Mouse (Mus musculus): ENCODE results near the gene Tenm3.

The Tenm3 gene

DNA sequence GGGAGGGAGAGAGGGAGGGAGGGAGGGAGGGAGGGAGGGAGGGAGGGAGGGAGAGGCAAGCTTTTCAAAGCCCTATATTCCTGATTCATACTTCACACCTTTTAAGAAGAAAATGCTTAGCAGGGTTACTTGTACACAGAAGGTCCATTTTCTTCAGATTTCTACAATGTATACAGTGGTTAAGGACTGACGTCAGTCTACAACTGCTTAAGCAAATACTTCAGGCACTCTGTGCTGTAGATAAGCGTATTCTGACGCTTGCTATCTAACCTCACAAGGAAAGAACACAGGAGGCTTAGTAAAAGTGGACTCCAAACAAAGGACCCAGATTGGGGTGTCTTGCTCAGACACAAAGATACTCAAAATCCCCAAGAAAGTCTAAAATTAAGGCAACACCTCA lies 34.6 kb downstream of the Tenm3 start:
- no peak for DNase-seq (ENCODE audit: low read depth)

GRCm38 (mm10) chr8:48803070-48803469 lies 40.7 kb downstream of the Tenm3 start:
- DNase-seq (ENCODE audit: low read depth) = no peak

DNA sequence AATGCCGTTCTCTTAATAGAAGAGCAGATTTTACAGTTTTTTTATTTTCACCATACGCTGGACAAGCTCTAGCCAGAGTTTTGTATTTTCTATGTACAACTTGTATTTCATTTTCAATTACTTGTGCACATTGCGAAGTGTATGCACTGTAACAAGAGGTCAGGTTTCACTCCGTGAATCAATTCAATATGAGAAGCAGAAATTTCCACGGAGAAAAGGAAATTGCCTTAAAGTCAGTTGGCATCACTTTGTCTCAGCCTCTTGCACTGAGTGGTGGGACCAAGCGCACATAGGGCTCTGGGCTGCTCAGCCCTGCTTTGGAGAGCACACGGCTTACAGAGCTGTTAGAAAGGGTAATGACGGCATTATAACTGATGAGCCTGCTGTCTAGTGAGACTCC lies 41.5 kb downstream of the Tenm3 start:
- no peak for DNase-seq (ENCODE audit: low read depth)

GRCm38 (mm10) chr8:48797955-48798359 lies 45.8 kb downstream of the Tenm3 start:
- no peak for DNase-seq (ENCODE audit: low read depth)

DNA sequence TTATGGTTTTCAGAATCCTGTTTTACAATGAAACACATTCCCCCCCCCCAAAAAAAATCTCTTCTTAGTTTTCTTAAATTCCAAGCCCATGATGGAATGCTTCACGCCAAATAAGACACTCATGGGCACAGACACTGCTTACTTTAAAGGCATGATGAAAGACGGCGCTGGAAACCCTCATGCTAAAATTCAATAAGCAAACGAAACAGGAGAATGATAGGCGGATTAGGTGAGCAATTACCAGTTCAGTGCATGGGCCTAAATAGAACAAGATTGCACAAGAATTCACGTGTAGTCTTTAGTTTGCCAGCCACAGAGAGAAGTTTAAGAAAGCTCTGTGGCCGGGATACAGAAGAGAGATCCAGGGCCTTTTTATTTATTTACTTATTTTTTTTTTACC lies 49.5 kb downstream of the Tenm3 start:
- DNase-seq (ENCODE audit: low read depth) = no peak

DNA sequence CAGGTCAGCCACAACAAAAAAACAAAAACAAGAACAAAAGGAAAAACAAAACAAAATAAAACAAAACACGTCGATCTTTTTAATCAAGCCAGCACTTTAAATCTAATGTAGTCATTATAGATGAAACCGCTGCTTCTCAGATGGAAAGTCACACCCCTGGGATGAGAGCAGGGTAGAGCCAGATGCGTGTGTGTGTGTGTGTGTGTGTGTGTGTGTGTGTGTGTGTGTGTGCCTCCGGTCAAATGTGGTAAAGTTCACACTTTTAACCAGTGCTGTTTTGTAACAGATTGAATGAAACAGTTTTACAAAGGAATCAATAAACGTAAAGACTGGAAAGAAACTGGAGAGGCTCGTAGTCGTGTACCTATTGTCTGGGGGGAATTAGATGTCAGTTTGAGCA lies 50.0 kb downstream of the Tenm3 start:
- no peak for DNase-seq (ENCODE audit: low read depth)

GRCm38 (mm10) chr8:48792587-48793326 lies 51.0 kb downstream of the Tenm3 start:
- no peak for DNase-seq (ENCODE audit: low read depth)

- no peak for DNase-seq (ENCODE audit: low read depth)
Measured at GRCm38 (mm10) chr8:48783308-48783707, 60.4 kb downstream of the Tenm3 start.

- DNase-seq (ENCODE audit: low read depth) = no peak
Measured at GRCm38 (mm10) chr8:48780628-48781027, 63.1 kb downstream of the Tenm3 start.

DNA sequence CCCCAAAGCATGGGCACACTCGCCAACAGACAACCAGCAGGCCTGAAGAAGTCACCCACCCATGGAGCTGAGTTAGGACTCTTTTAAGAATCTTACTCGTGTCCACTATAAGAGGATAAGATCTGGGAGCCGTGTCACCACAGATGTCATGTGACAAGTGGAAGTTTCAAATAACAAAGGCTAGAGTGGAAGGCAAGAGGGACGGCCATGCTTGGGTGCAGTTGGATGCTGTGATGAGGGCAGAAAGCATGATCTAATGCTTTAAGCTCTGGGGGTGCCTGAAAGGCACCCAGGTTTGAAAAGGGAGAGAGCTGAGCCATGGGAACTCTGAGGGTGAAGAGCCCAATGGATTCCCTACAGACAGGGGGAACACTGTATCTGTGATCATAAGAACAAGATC lies 64.6 kb downstream of the Tenm3 start:
- DNase-seq (ENCODE audit: low read depth) = no peak

- DNase-seq (ENCODE audit: low read depth) = no peak
Measured at GRCm38 (mm10) chr8:48776081-48776480, 67.7 kb downstream of the Tenm3 start.

DNA sequence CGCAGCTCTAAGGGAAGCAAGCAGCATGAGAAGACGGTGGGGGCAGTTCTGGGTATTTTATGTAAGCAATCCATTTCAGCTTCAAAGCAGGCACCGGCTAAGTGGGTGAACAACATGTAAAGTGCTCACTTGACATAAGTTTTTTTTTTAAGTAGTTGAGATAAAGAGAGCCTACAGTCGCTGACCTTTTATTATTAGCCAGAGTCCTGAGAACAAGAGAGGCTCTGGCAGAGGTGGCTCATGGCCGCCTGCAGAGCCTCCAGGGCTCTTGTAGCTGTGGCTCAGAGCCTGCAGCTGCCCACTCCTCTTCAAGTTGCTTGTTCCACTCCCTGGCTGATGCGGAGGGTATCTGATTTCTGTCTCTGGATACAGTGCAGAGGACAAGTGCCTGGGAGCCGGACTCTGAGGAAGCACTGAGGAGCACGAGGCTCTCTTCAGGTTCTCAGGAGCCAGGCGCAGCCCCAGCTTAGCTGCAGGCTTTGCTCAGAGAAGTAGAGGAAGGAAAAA lies 68.2 kb downstream of the Tenm3 start:
- no peak for DNase-seq (ENCODE audit: low read depth)

DNA sequence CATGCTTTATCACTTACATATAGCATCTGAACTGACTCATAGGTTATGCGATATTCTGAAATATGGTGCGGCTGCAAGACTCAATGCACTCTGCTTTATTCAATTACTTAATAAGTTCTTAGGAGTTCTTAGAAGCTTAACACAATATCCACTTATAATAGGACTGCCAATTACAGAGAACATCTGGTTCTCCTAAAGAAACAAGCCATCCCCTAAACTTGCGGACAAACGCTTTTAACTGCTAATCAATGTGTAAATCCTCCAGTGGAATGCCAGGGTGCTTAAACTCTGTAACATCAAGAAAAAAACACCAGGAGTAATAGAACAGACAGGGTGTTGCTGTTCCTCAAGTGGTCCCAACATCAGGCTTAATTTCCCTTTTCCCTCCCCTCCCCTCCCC lies 68.9 kb downstream of the Tenm3 start:
- DNase-seq (ENCODE audit: low read depth) = no peak

DNA sequence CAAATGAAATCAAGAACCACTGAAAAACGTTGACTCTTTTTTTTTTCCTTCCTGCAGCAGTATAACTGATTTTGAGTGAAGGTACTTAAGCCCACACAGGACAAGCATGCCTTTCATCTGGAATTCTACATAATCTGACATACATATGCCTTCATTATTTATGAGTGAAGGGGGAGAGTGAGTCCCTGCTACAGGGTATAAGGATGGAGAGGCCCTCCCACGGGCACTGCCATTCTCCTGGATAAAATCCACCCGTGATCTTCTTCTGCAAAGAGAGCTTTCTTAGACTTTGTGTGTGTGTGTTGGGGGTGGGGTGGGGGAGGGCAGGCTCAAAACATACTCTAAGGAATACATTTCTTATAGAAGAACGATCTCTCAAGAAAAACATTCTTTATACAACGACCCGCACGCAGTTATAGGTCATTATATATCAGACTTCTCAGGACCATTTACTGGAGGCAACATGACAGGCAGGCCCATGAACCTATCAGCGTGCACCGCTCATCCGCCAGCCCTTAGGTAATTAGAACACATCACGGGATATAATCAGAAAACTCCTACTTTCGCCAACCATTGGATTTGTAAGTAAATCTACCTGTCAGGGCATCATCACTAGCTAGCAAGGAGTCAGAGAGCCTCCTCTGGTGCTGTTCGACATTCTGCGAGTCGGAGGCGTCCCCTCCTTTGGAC lies 77.1 kb downstream of the Tenm3 start:
- DNase-seq (ENCODE audit: low read depth) = no peak

GRCm38 (mm10) chr8:48765212-48765611 lies 78.5 kb downstream of the Tenm3 start:
- no peak for DNase-seq (ENCODE audit: low read depth)

GRCm38 (mm10) chr8:48764011-48764410 lies 79.7 kb downstream of the Tenm3 start:
- no peak for DNase-seq (ENCODE audit: low read depth)

- no peak for DNase-seq (ENCODE audit: low read depth)
Measured at GRCm38 (mm10) chr8:48756874-48757273, 86.9 kb downstream of the Tenm3 start.

GRCm38 (mm10) chr8:48755492-48755891 lies 88.3 kb downstream of the Tenm3 start:
- no peak for DNase-seq (ENCODE audit: low read depth)

DNA sequence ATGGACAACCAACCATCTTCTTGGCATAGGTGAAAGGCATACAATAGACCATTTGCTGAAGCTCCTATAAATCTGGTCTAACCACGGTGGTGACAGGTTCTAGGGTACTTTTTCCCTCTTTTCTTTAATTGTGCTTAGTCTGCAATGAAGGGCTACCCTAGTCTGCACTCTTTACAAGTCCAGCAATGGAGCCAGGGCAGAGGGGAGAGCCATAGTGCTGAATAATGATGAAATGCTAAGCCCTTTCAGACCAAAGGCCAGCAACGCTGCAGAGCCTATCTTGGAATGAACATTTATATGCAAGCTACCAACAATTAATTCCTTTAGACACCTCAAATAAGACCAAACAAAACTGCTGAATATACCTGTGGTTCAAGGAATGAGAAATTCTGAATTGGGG lies 88.8 kb downstream of the Tenm3 start:
- DNase-seq (ENCODE audit: low read depth) = no peak

- no peak for DNase-seq (ENCODE audit: low read depth)
Measured at GRCm38 (mm10) chr8:48751965-48752364, 91.8 kb downstream of the Tenm3 start.

GRCm38 (mm10) chr8:48748503-48749059 lies 95.2 kb downstream of the Tenm3 start:
- DNase-seq (ENCODE audit: low read depth) = no peak

- DNase-seq (ENCODE audit: low read depth) = no peak
Measured at GRCm38 (mm10) chr8:48743912-48744311, 99.8 kb downstream of the Tenm3 start.

GRCm38 (mm10) chr8:48742741-48743140 lies 101.0 kb downstream of the Tenm3 start:
- no peak for DNase-seq (ENCODE audit: low read depth)

Measured in 416B (cell line).